Comparison of ENCODE assay signal across 11 mouse cellular contexts in the genomic region with DNA sequence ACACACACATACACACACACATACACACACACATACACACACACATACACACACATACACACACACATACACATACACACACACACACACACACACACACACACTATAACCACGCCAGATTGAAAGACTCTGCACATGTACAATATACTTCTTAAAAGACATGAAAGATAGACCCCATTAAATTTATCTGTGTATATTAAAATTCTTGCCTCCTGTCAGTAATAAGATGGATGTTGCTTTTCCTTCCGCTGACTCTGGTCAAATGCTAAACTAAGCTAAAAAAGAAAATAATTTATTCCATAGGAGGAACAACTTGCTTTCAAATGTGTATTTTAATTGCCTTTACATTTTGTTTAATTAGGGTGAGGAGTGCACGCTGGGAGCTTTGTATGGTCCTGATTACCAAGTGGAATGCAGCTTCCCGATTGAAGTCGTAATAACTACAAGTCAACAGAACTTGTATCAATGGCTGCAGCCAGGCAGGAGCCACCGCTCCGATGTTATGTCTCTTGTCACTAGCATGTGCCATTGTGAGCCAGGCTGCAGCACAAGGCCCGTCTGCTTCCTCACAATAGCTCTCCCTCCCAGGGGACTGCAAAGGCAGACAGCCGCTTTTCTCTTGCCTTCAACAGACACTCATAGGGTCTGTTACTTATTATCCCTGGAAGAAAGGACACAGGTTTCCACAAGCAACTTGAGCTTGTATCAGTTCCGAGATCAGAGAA.
DNase-seq lines count a peak whose midpoint lies in the region; ATAC-seq and TF ChIP-seq lines count a peak whose summit lies in the region.
"Had no signal": no experiment of that assay in that cellular context is flagged by ENCODE, and none has a peak within 500 bp of the region (broad histone marks: within the 10 kb centered on the region; RNA-seq: fewer than 3 reads in every experiment).

No protein-coding gene starts in this region.

- 29% methylated on average over 10 of the region's 10 CpGs for WGBS in stomach, embryonic 15.5 days
- 21% methylated on average over 10 of the region's 10 CpGs for WGBS in stomach, postnatal 0 days
- 3% methylated on average over 10 of the region's 10 CpGs for WGBS in forebrain, embryonic 14.5 days
- 15% methylated on average over 10 of the region's 10 CpGs for WGBS in limb, embryonic 13.5 days

- H3K4me2 ChIP-seq in stomach, embryonic 15.5 days: peak overlapping the region; percentile 8; the same call in 1 of the 2 replicates
- H3K4me2 ChIP-seq in stomach, postnatal 0 days (replicated peaks; ENCODE audit: low read depth): no peak overlapping the region
- H3K4me2 ChIP-seq in forebrain, embryonic 14.5 days (ENCODE audit: low read length): peak overlapping the region; percentile 9; the same call in 1 of the 2 replicates
- H3K4me2 ChIP-seq in limb, embryonic 13.5 days (replicated peaks): peak overlapping the region; percentile 36
- H3K4me2 ChIP-seq: liver, embryonic 15.5 days had no signal

- no peak for DNase-seq in stomach, postnatal 0 days (ENCODE audit: low spot score)
- peak; percentile 75 for DNase-seq in forebrain, embryonic 14.5 days (ENCODE audit: low spot score)
- no peak for DNase-seq in layer of hippocampus, adult 11-12 months (ENCODE audit: low spot score)
- DNase-seq in layer of hippocampus, adult 9-11 months: no peak
- DNase-seq: cerebellum, adult 11 months; thymus, adult 2 months had no signal

- H3K4me3 ChIP-seq in stomach, embryonic 15.5 days (replicated peaks): no peak overlapping the region
- no peak overlapping the region for H3K4me3 ChIP-seq in stomach, postnatal 0 days (ENCODE audit: low read depth, low read length)
- H3K4me3 ChIP-seq in forebrain, embryonic 14.5 days (ENCODE audit: low read depth, low read length): no peak overlapping the region
- no peak overlapping the region for H3K4me3 ChIP-seq in limb, embryonic 13.5 days
- H3K4me3 ChIP-seq: liver, embryonic 15.5 days had no signal

- TF ChIP-seq EP300 in stomach, postnatal 0 days (optimal IDR thresholded peaks at IDR 0.05): no peak

- no peaks in the 10 kb centered on the region for H3K9me3 ChIP-seq in stomach, embryonic 15.5 days
- no peaks in the 10 kb centered on the region for H3K9me3 ChIP-seq in stomach, postnatal 0 days (ENCODE audit: control insufficient read depth, low read length)
- no peaks in the 10 kb centered on the region for H3K9me3 ChIP-seq in forebrain, embryonic 14.5 days (replicated peaks; ENCODE audit: control insufficient read depth, low read length)
- H3K9me3 ChIP-seq in limb, embryonic 13.5 days: no peaks in the 10 kb centered on the region
- H3K9me3 ChIP-seq: liver, embryonic 15.5 days had no signal

- no peaks in the 10 kb centered on the region for H3K36me3 ChIP-seq in stomach, embryonic 15.5 days
- no peaks in the 10 kb centered on the region for H3K36me3 ChIP-seq in stomach, postnatal 0 days (ENCODE audit: control insufficient read depth, insufficient read depth, low read length)
- no peaks in the 10 kb centered on the region for H3K36me3 ChIP-seq in forebrain, embryonic 14.5 days (ENCODE audit: control insufficient read depth, insufficient read depth, low read length)
- H3K36me3 ChIP-seq in limb, embryonic 13.5 days: no peaks in the 10 kb centered on the region
- H3K36me3 ChIP-seq: liver, embryonic 15.5 days had no signal

- no peaks in the 10 kb centered on the region for H3K27me3 ChIP-seq in stomach, embryonic 15.5 days (replicated peaks)
- no peaks in the 10 kb centered on the region for H3K27me3 ChIP-seq in stomach, postnatal 0 days (ENCODE audit: control insufficient read depth, insufficient read depth, low read length)
- H3K27me3 ChIP-seq in forebrain, embryonic 14.5 days (replicated peaks; ENCODE audit: control insufficient read depth, insufficient read depth, low read length): no peaks in the 10 kb centered on the region
- no peaks in the 10 kb centered on the region for H3K27me3 ChIP-seq in limb, embryonic 13.5 days
- H3K27me3 ChIP-seq: liver, embryonic 15.5 days had no signal

- no peak overlapping the region for H3K27ac ChIP-seq in stomach, embryonic 15.5 days
- no peak overlapping the region for H3K27ac ChIP-seq in stomach, postnatal 0 days (replicated peaks)
- H3K27ac ChIP-seq in forebrain, embryonic 14.5 days (ENCODE audit: low read depth, low read length): no peak overlapping the region
- H3K27ac ChIP-seq in limb, embryonic 13.5 days: no peak overlapping the region
- H3K27ac ChIP-seq: liver, embryonic 15.5 days had no signal

- no peak overlapping the region for H3K9ac ChIP-seq in stomach, embryonic 15.5 days
- H3K9ac ChIP-seq in stomach, postnatal 0 days (ENCODE audit: low read length): no peak overlapping the region
- H3K9ac ChIP-seq in forebrain, embryonic 14.5 days (ENCODE audit: low read length): no peak overlapping the region
- no peak overlapping the region for H3K9ac ChIP-seq in limb, embryonic 13.5 days
- H3K9ac ChIP-seq: liver, embryonic 15.5 days had no signal

- TF ChIP-seq CTCF in stomach, postnatal 0 days (IDR thresholded peaks at IDR 0.05; ENCODE audit: low read depth): no peak

- no peaks in the 10 kb centered on the region for H3K4me1 ChIP-seq in stomach, embryonic 15.5 days
- no peaks in the 10 kb centered on the region for H3K4me1 ChIP-seq in stomach, postnatal 0 days (replicated peaks; ENCODE audit: control insufficient read depth, insufficient read depth)
- no peaks in the 10 kb centered on the region for H3K4me1 ChIP-seq in forebrain, embryonic 14.5 days (ENCODE audit: control insufficient read depth, insufficient read depth, low read length)
- H3K4me1 ChIP-seq in limb, embryonic 13.5 days: peaks cover 9% of the 10 kb centered on the region
- H3K4me1 ChIP-seq: liver, embryonic 15.5 days had no signal

- ATAC-seq in stomach, embryonic 15.5 days (ENCODE audit: insufficient read depth, low FRiP score, low read depth): no peak
- no peak for ATAC-seq in stomach, postnatal 0 days (ENCODE audit: low FRiP score, low TSS enrichment)
- ATAC-seq in forebrain, embryonic 14.5 days: peak; percentile 86
- ATAC-seq in limb, embryonic 13.5 days (ENCODE audit: low FRiP score, low read depth): no peak
- no peak for ATAC-seq in inflammation-experienced regulatory T-cells, adult 6 months
- ATAC-seq: Patski had no signal
